Mouse (Mus musculus) left cerebral cortex, postnatal 25 days (tissue): Measurements from ENCODE around the gene Serpinb5. TPM values are rescaled to one million over a fixed set of nuclear protein-coding genes. Genes with fewer than 3 reads are reported as not detected.
"Not testable (repeated sequence)": the region's sequence is repeated elsewhere in the genome, so short reads cannot be mapped to it uniquely, and the experiment has no call there.

Source experiments
- DNase-seq, 2 experiments: peaks; one replicate each; pipeline ENCODE4 v3.0.0; 2022; ENCODE audit warnings: low spot score in 2 of 2, mixed read lengths in 1 of 2
- intact Hi-C: fragments of 180-260 bp; cut with DNase I; formaldehyde crosslinking; loops from one replicate; pipeline ENCODE4 v1.15.1; 2025
- total RNA-seq, 2 experiments: library from RNA; stranded (reverse); gene quantifications; 2 replicates each; pipeline ENCODE4 v1.2.3; 2021

Serpinb5 gene
- under 1 TPM in 1 of 2 experiments, not detected in 1; 0.23 TPM for total RNA-seq

DNA sequence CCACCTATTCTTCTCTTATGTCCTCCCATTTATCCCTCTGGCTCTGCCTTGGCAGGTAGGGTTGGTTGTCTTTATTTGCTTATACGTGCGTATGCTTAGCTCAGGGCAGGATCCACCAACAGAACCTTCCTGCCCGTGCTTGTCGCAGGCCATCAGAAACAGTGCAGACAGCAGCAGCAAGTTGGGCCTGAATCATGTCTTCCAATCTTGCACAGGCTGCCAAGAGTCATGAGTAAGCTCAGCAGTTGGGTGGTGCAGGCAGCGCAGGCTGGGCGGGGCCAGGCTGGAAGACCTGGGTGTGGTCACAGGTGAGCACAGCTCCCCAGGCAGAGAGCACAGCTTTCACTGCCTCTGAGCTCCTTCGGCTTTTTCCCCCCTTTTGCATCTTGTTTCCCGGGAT, at the start of gene Serpinb5:
Gene Serpinb5, plus strand, starts transcription at position 327 of the 400 bp plus-strand sequence.
- peak in 1 of 2 experiments; percentile 11 for DNase-seq
- intact Hi-C loops: no loop called here

DNA sequence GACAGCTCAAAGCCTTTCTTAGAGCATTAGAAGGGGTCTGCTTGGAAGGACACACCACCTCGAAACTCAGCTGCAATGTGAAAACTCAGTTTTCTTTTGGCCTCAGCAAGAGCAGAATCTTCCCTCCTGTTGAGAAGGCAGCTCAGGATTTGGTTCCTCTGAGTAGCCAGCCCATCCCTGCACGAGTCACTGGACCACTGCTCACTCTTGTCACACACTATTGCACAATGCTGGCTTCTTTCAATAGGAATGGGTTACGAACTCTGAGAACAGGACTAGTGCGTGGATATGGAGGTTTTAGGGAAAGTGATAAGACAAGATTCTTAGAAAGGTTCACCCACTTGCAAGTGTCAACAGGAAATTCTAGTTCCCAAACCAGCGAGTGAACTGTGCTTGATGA, 46.1 kb upstream of the Serpinb5 start:
- DNase-seq: no peak
- intact Hi-C loops: loop anchor here (5.0 kb wide), 1 partner anchor 388 kb away; no protein-coding TSS in a partner anchor

DNA sequence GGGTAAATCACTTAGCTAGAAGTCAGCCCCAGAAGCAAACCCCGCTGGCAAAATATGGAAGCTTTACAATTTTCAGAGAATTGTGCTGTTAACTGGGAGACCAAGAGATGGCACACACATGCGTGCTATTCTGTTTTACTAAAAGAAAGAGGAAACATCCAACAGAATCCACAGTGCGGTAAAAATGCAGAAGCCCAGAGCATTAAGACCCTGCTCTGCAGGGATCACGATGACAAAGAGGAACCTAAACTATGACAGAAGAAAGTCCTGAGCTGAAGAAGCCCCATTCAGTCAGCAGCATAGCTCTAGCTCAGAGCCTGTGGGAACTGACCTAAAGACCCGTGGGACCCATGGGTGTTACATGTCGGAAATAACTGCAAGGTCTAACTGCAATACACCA, 45.7 kb upstream of the Serpinb5 start:
- intact Hi-C loops: loop anchor here (5.0 kb wide), 1 partner anchor 388 kb away; no protein-coding TSS in a partner anchor
- no peak for DNase-seq

DNA sequence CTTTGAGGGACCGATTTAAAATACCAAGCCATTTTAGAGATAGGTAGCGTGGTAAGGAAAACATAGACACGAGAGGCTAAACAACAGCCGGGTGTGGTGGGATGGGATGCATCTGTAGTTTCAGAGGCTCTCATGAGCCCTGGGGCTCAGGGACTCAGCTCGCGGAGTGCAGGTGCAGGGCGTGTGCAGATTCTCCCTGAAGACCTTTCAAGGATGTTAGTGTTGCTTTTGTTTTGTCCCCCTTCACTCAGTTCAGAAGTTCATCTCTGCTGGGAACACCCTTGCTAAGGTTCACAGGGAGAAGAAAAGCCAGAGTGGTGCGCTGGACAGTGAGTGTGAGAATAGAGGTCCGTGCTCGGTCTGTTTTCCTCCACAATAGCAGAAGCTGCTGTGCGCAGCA, 44.2 kb upstream of the Serpinb5 start:
- intact Hi-C loops: loop anchor here (5.0 kb wide), 1 partner anchor 389 kb away; no protein-coding TSS in a partner anchor
- DNase-seq: no peak

DNA sequence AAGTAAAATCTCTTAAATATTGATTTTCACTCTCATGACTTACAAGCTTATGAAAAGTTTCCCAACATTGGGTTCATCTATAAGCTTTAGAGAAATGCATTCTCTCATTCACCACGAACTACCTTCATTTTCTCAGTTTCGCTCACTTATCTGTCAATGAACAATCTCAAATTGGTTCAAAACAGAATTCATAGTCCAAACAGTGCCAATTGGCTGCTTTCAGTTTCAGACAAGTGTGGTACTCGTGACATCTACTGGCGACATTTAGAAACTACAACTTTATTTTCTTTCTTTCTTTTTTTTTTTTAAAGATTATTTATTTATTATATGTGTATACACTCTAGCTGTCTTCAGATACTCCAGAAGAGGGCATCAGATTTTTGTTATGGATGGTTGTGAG, 42.6 kb upstream of the Serpinb5 start:
- intact Hi-C loops: loop anchor here (5.0 kb wide), 1 partner anchor 391 kb away; no protein-coding TSS in a partner anchor
- peak in 1 of 2 experiments; percentile 5 for DNase-seq

DNA sequence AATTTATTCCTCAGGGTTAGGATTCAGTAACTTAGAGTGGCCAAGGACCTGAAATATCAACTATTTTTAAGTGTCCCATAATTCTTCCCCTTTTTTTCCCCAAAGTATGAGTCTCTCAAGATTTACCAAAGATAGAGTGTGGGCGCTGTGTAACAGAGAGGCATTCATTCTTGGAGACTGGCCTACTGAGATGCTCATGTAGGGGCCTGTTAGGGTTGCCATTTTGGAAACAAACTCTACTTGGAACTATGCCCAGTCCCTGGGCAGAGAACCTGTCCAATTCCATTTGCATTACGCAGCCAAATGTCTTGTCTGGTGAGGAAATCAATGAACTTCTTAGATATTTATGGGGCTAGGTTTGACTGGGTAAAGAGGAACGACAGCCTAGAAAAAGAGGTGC, 38.7 kb upstream of the Serpinb5 start:
- intact Hi-C loops: no loop called here
- DNase-seq: peak in 1 of 2 experiments; percentile 40

DNA sequence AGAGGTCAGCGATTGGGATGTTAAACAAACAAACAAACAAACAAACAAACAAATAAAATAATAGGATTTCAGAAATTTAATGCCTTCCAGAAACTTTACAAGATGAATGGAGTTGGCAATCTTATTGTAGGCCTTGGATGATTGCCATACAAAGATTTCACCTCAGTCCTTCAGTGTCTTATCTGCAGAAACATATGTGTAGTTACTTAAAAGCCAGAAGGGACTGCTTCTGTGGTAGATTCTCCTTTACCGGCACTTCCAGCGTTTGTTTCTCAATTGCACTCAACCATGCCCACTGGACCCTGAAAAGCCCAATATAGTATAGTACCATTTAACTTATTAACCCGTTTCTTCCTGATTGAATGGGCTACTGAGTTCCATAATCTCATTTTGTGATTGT, 32.2 kb upstream of the Serpinb5 start:
- intact Hi-C loops: no loop called here
- DNase-seq: no peak

DNA sequence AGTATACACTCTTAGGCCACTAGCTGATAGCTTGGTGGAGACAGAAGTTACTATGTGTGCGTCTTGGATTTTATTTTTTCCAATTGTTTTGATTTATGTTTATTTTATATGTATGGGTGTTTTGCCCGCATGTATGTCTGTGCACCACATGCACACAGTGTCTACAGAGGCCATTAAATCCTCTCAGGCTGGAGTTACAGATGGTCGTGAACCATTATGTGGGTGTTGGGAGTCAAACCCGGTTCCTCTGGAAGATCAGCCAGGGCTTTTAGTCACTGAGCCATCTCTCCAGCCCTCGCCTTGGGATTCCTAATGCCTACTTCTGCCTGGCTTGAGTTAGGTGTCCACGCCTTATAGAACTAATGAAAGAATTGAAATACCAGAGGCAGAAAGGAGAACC, 4.6 kb downstream of the Serpinb5 start:
- DNase-seq: peak in 1 of 2 experiments; percentile 7
- intact Hi-C loops: no loop called here

DNA sequence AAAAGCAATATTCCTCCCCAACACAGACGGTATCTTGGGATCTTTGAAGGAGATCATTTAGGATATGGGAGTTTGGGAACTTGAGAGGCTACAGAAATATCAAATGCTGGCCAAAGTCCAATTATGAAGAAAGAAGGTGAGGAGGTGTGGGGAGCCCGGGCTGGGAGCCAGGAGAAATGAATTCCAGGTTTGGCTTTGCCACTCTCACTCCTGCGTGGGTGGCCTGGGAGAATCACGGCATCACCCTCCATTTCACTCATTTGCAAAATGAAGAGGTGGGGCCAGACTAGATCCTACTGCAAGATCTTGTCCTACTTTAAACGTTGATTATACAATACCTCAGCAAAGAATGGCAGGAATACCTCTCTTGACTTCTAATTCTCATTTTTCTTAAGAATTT, 5.1 kb downstream of the Serpinb5 start:
- intact Hi-C loops: no loop called here
- DNase-seq: peak; percentile 52 to 91

DNA sequence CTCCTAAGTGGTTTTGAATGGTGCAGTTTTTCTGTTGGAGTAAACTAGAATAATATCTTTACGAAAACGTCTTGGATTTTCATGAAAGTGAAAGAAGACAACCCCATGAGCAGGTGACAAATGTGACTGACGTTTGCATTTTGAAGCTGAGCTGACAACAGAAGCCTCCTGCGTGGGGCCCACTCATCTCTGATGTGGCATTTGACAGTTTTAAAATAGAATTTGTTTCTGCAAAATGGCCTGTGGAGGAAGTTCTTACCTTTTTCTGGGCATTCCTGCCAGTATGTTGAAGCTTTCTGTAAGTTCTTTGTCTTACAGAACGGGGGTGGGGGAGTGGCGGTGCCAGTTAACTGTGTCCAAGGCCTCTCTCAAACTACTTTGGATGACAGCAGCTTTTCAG, 5.8 kb downstream of the Serpinb5 start:
- intact Hi-C loops: no loop called here
- peak in 1 of 2 experiments; percentile 36 for DNase-seq

DNA sequence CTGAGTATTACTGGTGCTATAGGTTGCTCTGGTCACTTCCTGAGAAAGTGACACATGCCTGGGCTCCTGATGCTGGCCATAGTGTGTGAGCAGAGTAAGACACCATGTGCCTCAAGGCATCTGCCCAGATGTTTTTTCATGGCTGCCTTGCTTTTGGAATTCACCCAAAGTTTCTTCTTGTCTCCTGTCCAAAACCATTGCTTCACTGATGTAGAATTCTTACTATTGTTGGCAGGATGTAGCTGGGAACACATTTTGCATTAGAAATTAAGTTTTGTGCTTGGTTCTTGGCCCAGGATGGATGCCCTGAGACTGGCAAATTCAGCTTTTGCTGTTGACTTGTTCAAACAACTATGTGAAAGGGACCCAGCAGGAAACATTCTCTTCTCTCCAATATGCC, 9.0 kb downstream of the Serpinb5 start:
- DNase-seq: peak in 1 of 2 experiments; percentile 10

DNA sequence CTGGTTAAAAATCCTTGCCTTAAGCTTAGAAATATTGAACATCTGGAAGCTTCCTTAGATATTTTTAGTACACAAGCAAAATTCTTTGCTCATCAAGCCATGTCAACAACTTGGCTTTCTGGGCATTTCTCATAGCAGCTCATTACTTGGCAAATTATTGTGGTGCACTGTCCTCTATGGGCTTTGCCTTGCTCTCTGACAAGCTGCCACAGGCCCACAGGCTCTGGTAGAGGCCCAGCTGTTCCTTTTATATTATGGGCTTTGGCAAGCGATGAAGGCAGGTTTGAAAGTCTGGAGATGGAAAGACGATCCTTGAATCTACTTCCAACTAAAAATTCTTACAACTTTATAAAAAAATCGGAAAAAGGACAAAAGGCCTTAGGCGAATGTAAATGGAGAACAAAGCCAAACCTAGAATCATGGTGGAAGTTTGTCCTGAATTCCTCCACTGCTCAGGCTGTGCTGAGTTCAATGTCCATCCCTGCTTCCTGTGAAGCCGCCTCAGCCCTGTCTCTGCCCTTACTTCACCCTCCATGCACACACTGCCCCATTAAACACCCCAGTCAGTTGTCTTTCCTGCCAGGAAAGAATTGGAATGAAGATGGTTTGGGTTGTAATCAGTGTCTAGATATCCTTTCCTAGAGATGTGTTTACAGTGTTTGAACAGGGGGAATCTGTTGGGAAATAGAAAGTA, 14.4 kb downstream of the Serpinb5 start:
- no peak for DNase-seq
- intact Hi-C loops: no loop called here

More for the DNA sequence above, 9.0 kb downstream of the Serpinb5 start:
- intact Hi-C loops: no loop called here

DNA sequence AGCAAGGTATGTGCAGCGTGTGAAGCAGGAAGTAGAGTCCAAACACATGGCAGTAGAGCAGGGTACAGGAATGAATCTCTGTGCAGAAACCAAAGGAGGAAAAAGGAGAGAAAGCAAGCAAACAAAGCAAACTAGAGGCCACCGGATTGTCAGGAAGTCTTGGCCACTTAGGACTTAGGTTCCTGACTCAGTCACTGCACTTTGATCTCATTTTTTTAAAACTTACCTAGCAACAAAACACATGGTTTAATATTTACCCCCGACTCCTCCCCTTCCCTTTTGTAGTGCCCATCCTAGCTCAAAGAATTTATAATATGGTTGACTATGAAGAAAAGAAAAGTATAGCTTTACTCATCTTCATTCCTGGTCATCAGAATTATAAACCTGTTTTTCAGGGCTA, 15.2 kb downstream of the Serpinb5 start:
- DNase-seq: no peak
- intact Hi-C loops: no loop called here

DNA sequence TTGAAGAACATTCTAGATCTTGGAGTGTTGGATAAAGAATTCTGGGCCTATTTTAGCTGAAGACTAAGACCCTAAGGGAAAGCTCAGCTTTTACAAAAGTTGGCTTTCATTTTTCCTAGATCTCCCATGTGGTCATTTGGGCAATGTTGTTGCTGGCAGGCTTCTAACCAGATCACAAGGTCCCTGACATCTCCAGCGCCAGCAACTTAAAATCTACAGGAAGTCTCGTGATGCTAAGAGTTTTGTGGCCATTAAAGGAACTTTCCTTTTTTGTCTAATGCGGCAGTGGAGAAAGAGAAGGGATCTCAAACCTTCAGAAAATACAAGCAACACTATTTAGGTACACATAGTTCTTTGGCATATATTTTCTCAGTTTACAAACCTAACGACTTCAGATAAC, 21.8 kb downstream of the Serpinb5 start:
- intact Hi-C loops: loop anchor here (5.0 kb wide), 2 partner anchors 145 to 455 kb away; no protein-coding TSS in a partner anchor
- no peak for DNase-seq

DNA sequence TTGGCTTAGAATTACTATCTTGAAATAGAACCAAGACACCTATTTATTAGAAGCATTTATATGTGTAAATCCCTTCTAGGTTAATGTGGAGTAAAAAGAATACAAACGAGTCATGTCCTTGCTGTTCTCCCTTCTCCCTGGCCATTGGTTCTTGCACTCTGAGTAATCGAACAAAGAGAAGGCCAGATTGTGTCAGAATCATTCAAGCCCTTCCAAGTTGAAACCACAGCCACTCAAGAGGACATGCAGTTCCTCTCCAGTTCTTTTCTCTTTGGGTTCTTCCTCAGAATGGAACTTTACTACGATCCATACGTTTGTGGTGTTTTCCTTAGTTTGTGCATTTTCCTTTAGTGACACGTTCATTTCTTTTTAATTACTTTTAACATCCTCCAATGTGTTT, 22.4 kb downstream of the Serpinb5 start:
- intact Hi-C loops: loop anchor here (5.0 kb wide), 2 partner anchors 146 to 456 kb away; no protein-coding TSS in a partner anchor
- no peak for DNase-seq

DNA sequence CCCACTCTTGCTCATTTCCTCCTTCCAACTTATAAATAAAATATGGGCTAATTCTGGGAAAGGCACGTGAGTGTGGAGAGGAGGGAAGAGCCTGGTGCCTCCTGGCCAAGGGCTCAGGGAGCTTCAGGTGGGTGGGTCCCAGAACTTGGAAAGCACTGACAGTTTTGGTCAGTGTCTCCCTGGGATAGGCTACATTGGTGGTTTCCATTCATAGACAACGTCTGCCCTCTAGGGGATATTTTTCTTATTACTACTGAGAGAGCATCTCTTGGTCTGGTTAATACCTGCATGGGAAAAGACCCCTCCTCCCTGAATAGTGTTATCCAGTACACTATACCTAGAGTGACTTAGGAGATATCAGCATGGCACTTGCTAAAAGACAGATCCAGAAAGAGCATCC, 22.8 kb downstream of the Serpinb5 start:
- intact Hi-C loops: loop anchor here (1.0 to 5.0 kb wide), 3 partner anchors 88 to 457 kb away; partner anchors contain the start of gene Vps4b
- peak in 1 of 2 experiments; percentile 30 for DNase-seq

DNA sequence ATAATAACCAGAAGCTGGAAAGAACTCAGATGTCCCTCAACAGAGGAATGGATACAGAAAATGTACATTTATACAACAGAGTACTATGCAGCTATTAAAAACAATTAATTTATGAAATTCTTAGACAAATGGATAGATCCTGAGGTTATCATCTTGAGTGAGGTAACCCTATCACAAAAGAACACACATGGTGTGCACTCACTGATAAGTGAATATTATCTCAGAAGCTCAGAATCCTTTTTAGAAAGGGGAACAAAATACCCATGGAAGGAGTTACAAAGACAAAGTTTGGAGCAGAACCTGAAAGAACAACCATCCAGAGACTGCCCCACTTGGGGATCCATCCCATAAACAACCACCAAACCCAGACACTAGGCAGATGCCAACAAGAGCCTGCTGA, 34.2 kb downstream of the Serpinb5 start:
- DNase-seq, intact Hi-C loops: not testable (repeated sequence)

DNA sequence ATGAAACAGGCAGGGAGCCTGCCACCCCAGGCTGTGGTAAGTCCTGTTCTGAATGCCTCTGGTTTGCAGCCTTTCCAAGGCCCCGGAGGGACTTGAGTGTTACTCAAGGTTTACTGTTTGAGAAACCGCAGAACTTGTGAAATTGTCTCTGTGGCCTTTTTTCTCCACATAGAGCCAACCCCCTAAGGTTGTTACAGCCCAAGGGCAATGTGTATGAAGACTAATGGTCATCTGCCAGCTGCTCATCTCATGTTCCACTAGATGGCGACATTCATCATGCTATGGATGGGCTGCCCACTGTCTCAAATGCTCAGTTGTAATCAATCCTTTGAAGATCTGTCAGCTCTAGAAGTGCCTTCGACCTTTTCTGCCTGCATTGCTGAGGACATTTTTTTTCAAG, 40.4 kb downstream of the Serpinb5 start:
- intact Hi-C loops: loop anchor here (5.0 kb wide), 2 partner anchors 581 to 656 kb away; no protein-coding TSS in a partner anchor
- DNase-seq: peak in 1 of 2 experiments; percentile 42

DNA sequence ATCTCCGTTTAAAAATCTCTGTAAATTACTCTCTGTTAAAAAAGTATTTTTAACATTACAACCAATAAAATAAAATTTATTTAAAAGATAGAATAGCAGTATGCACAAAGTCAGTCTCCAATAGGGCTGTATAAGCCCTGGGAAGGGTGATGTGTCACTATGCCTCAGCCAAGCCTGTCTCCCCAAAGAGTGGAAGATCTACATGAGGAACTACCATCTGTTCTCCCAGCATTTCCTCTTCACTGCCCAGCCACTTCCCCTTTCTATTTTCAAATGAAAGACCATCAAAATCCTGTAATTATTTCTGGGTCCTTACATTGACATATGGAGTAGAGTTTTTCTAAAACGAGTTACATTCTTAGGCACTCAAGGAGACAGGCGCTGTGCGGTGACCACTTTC, 71.0 kb downstream of the Serpinb5 start:
- intact Hi-C loops: no loop called here
- peak in 1 of 2 experiments; percentile 1 for DNase-seq
